Mouse (Mus musculus): ENCODE results near the gene Cog4.
"Not testable (repeated sequence)": the region's sequence is repeated elsewhere in the genome, so short reads cannot be mapped to it uniquely, and the experiment has no call there.

Gene Cog4

DNA sequence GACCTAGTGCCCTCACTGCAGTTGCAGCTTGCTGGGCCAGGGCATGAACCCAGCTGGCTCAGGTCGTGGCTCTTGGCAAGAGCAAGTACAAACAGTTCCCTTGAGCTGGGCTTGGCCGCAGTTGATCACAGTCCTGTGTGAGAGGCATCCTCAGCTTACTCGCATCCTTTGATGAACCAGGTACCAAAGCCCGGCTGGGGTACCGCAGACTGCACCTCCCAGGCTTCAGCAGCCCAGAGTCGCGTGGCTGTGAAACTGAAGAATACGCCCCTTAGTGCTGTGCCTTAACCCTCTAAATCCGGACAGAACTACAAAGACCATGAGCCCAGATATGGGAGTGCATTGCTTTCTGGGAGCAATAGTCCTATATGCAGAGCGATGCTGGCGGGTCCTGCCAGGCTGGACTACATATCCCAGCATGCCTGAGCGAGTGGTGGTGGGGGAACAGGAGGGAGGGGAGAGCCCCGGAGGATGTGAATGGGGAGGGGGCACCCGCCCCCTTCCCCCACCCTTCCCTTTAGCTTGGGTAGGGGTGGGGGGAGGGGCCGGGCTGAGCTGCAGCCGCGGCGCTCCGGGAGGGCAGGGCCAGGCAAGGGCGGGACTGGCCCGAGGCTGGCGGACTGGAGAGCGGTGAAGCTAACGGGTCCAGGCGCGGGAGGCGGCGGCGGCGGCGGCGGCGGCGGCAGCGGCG, 73.1 kb downstream of the Cog4 start, which contains the start of gene St3gal2:
Gene St3gal2 (plus strand): TSS at position 582 of the 691 bp plus-strand sequence.
- ATAC-seq (ENCODE audit: insufficient number of reproducible peaks, low FRiP score, low TSS enrichment): peak; percentile 96

GRCm38 (mm10) chr8:110920032-110920772, 73.8 kb downstream of the Cog4 start:
- no peak for ATAC-seq (ENCODE audit: insufficient number of reproducible peaks, low FRiP score, low TSS enrichment)

GRCm38 (mm10) chr8:110920773-110921277, 74.4 kb downstream of the Cog4 start:
- ATAC-seq (ENCODE audit: insufficient number of reproducible peaks, low FRiP score, low TSS enrichment): no peak

DNA sequence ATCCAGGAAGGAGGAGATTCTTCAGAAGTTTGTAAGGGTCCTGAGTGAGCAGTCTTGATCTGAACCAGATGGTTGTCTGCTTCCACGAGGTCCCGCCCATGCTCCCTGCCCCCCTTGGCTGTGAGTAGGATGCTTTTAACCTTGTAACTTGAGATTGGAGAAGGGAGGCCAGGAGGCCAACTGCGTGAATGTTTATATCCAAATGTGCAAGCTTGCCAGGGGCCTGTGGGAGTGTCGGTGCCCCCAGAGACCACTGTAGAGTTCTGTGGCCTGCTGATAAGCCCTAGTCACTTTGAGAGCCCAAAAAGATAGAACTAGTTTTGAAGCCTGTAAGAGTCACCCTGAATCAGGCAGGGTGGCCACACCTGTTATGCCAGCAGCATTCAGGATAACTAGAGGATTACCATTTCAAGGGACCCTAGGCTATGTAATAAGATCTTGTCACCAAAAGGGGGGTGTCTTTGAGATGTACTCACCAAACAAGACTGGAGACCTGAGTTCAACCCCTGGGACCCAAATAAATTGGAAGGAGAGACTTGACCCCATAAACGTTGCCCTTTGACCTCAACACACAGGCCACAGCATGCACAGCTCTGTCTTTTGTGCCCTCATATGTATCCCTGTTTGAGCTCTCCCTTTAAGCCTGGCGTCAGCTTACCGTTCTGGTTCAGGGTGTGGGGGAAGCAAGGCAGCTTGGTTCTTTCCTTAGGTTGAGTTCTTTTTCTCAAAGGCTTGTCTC, 75.3 kb downstream of the Cog4 start:
- no peak for ATAC-seq (ENCODE audit: insufficient number of reproducible peaks, low FRiP score, low TSS enrichment)

DNA sequence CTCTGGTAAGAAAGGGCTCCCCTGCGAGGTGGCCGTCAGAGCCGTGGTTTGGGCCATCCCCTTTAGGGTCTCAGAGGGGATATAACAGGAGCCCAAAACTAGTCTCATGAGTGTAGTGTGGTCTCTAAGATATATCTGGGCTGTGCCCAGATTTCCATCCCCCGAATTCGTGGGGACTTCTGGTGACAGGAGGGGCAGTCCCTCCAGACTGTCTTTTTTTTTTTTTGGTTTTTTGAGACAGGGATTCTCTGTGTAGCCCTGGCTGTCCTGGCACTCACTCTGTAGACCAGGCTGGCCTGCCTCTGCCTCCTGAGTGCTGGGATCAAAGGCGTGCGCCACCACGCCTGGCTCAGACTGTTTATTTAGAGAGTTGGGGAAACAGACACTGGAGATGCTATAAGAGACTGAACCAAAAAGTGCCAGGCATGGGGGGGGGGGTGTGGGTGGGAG, 79.3 kb downstream of the Cog4 start:
- no peak for ATAC-seq (ENCODE audit: insufficient number of reproducible peaks, low FRiP score, low TSS enrichment)

DNA sequence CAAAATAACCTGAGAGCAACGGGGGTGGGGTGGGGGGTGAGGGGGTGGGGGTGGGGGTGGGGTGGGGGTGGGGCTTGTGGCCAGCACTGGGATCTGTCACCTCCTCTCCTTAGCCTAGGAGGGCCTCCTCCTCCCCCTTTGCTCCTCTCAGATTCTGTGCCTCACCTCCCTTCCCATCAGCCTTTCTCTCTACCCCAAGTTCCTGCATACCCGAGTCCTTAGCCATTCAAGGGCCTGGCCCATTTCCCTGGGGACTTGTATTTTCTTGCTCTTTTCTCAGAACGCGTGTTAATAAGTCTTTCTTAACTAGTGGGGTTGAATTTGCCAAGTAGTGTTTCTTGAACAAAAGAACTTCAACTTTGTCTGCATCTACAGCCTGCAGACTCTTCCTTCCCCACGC, 80.3 kb downstream of the Cog4 start:
- ATAC-seq (ENCODE audit: insufficient number of reproducible peaks, low FRiP score, low TSS enrichment): no peak

DNA sequence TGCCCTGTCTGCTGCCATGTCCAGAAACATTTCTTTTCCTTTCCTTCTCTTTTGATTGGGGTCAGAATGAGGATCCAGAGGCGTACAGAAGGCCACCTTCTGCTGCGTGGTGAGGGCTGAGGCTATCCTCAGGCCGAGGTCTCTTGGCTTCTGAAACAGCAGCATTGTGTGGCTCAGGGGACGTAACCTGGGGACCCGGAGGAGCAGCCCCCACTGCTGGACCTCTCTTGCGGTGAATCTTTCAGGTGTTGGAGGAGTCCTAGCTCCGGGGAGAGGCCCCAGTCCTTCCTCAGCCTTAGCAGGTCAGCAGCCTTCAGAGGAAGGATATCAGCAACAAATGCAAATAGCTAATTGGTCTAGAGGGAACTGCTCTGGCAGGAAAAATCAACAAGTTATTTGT, 82.0 kb downstream of the Cog4 start:
- no peak for ATAC-seq (ENCODE audit: insufficient number of reproducible peaks, low FRiP score, low TSS enrichment)

DNA sequence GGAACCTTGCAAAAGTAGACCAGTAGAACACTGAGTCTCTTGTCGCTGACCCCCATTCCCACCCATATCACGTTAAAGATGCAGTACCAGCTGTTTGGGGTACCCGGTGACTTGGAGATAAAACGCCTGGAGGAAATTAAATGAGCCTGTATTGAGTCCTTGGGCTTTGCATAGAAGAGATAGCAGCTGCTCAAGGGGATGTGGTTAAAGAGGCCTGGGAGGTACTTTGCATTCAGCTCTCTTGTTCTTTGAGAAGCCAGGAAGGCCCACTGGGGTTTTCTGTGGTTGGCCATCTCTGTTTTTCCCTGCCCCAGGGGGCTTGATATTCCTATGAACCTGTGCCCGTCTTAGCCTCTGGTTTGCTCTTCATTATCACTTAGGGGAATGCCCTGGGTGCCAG, 82.7 kb downstream of the Cog4 start:
- no peak for ATAC-seq (ENCODE audit: insufficient number of reproducible peaks, low FRiP score, low TSS enrichment)

DNA sequence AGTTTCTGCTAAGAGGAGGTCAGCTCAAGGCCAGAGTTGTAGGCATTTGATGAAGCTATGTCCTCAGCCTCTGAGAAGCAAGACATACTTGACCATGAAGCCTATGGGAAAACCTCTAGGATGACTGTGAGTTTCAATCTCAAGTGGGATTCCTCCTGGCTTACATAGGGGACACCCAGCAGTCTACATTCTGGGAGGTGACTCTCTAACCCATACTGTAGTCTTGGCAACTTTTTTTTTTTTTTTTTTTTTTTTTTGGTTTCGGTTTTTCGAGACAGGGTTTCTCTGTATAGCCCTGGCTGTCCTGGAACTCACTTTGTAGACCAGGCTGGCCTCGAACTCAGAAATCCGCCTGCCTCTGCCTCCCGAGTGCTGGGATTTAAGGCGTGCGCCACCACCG, 83.3 kb downstream of the Cog4 start:
- not testable (repeated sequence) for ATAC-seq (ENCODE audit: insufficient number of reproducible peaks, low FRiP score, low TSS enrichment)

DNA sequence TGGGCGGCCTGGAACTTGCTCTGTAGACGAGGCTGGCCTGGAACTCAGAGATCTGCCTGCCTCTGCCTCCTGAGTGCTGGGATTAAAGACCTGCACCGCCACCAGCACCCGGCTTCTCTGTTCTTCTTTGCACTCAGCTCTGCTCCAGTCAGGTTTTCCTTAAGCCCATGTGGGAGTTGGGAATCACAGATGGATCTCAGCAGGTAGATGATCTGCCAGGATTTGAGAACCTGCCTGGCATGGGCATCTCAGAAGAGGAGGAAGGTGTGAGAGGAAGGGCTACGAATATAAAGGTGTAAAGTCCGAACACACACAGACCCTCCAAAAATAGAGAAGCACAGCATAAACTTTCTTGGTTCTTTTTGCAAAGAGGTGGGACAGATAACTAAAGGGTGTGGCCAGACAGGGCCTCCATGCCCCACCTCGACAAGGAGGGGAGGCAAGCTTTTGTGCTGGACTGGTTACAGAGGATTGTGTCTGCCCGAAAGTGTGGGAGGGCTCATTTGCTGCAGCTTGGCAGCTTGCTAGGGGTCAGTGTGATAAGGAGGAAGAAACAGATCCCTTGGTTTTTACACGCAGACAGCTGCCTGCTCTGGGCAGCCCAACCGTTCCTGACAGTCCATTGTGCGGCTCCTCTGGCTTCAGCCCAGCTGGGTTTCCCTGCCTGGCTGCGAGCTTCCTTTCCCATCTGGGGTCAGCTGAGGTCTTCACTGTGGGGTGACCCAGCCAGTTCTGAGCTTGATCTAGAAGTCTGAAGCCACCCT, 85.0 kb downstream of the Cog4 start:
- ATAC-seq (ENCODE audit: insufficient number of reproducible peaks, low FRiP score, low TSS enrichment): peak; percentile 67
